ENCODE assay signal across 8 mouse cellular contexts in the genomic region with DNA sequence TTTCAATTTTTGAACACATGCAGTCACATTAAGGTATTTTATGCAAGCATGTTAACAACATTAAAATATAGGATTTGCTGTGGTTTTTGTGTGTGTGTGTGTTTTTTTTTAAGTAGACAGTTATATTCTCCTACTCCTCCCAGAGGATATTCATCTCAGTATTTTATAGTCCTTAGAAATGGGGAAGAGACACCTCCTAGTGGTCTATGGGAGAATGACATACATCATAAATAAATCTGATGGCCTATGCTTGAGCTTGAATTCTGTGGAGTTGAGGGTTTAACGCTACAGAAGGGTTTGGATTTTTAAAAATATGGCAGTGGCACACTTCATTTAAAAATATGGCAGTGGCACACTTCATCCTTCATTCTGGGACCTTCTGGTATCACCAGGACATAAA. TPM values are rescaled to one million over a fixed set of nuclear protein-coding genes. Genes with fewer than 3 reads are reported as not detected.
DNase-seq lines count a peak whose midpoint lies in the region; ATAC-seq lines count a peak whose summit lies in the region.

No protein-coding gene starts in this region.

- peak; percentile 20 for DNase-seq in cerebellum, adult 8-10 months
- DNase-seq in cerebellum, postnatal 4 days (ENCODE audit: low spot score in 2 of 2), result no peak
- DNase-seq in layer of hippocampus, adult 9-10 months (ENCODE audit: low spot score), result peak; percentile 76
- no peak for DNase-seq in layer of hippocampus, adult 8-10 months (ENCODE audit: low spot score in 2 of 2)
- DNase-seq in R1 (ENCODE audit: low read depth, low spot score), result peak; percentile 39
- no peak for DNase-seq in adrenal gland, adult 18-20 months (ENCODE audit: low spot score in 2 of 2)
- no peak for DNase-seq in layer of hippocampus, postnatal 36 days

- ATAC-seq in megakaryocyte, adult 5-6 weeks (ENCODE audit: poor library complexity, severe bottlenecking), result peak; percentile 59; the same call in 1 of the 2 replicates

RNA-seq across cellular contexts. Expression of a gene that starts 46.0 kb away (rescaled TPM):
- under 1 TPM; 0.17 to 0.28 (median 0.21) TPM for total RNA-seq in layer of hippocampus, adult 8-10 months (2022)
- total RNA-seq in megakaryocyte, adult 5-6 weeks (2015), result 1.1 and 1.4 TPM in 2 replicates
- total RNA-seq in megakaryocyte, adult 5-6 weeks (2017), result 0.37 and 1.1 TPM in 2 replicates
- 1 to 10 TPM in 1 of 2 experiments, under 1 TPM in 1; 0.10 to 5.3 TPM for total RNA-seq in adrenal gland, adult 18-20 months (2021)
- total RNA-seq in layer of hippocampus, postnatal 36 days (2021), result under 1 TPM; 0.15 to 0.33 TPM

RNA-seq across cellular contexts. Expression of a gene that starts 54.1 kb away (rescaled TPM):
- under 1 TPM in 3 of 4 experiments, not detected in 1; 0.24 to 0.25 (median 0.25) TPM for total RNA-seq in layer of hippocampus, adult 8-10 months (2022)
- total RNA-seq in megakaryocyte, adult 5-6 weeks (2015), result not detected in 2 replicates
- total RNA-seq in megakaryocyte, adult 5-6 weeks (2017), result not detected in 2 replicates
- total RNA-seq in adrenal gland, adult 18-20 months (2021), result not detected
- under 1 TPM; 0.15 to 0.32 TPM for total RNA-seq in layer of hippocampus, postnatal 36 days (2021)

Comparison
In these comparisons a context has a peak if more than half of its experiments do, and no peak if none do; other contexts are left out.
1. DNase-seq: peak in cerebellum, adult 8-10 months (single experiment), layer of hippocampus, adult 9-10 months (single experiment) and R1 (single experiment); none in cerebellum, postnatal 4 days (0 of 2), layer of hippocampus, adult 8-10 months (0 of 2), adrenal gland, adult 18-20 months (0 of 2) and layer of hippocampus, postnatal 36 days (0 of 2).